Mouse (Mus musculus): ENCODE results near the gene Wdr83os. TPM values are rescaled to one million over a fixed set of nuclear protein-coding genes. Genes with fewer than 3 reads are reported as not detected.
"Not testable (repeated sequence)": the region's sequence is repeated elsewhere in the genome, so short reads cannot be mapped to it uniquely, and the experiment has no call there.

The Wdr83os gene
- polyA plus RNA-seq, 1 experiment: not detected

DNA sequence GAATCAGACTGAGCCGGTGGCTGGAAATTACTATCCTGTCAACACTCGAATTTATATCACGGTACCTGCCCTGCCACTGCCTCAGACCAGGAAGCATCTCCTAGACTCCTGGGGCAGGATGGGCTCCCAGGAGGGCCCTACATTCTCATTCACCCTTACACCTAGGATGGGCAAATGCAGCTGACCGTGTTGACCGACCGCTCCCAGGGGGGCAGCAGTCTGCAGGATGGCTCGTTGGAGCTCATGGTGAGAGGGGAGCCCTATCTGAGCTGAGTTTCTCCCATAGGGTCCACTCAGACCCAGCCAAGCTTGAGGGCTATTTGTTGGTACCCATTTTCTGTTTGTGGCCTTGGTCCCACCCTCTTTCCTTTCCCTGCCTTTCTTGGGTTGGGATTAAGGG lies 15.0 kb downstream of the Wdr83os start:
- TF ChIP-seq CTCF (IDR thresholded peaks at IDR 0.05; ENCODE audit: insufficient read depth, low read depth, low read length) (no peak), POLR2A (IDR thresholded peaks at IDR 0.05; ENCODE audit: insufficient read depth, low read depth, low read length) (no peak)
- 90% methylated on average over 7 of the region's 7 CpGs for WGBS

DNA sequence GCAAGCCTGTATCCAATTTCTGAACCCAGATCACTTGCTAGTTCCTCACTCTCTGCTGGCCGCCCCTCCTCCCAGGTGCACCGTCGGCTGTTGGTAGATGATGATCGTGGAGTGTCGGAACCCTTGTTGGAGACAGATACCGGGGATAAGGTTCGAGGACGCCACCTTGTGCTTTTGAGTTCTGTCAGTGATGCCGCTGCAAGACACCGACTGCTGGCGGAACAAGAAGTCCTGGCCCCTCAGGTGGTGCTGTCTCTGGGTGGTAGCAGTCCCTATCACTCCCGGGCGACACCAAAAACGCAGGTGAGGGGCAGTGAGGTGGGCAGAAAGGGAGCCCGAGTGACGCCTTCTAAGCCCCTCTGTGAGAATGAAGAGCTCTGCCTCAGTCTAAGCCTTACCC lies 15.7 kb downstream of the Wdr83os start:
- 95% methylated on average over 16 of the region's 16 CpGs for WGBS
- no peak for TF ChIP-seq POLR2A (IDR thresholded peaks at IDR 0.05; ENCODE audit: insufficient read depth, low read depth, low read length)
- Histone ChIP-seq H3K4me3 (ENCODE audit: insufficient read depth, low read depth, low read length) (no peak overlapping the region), H3K4me1 (ENCODE audit: control insufficient read depth, insufficient read depth, low read length) (no peaks in the 10 kb centered on the region), H3K27ac (ENCODE audit: insufficient read depth, low read depth, low read length) (no peak overlapping the region)

More for the DNA sequence above, 15.0 kb downstream of the Wdr83os start:
- no peak overlapping the region for H3K4me3 ChIP-seq (ENCODE audit: insufficient read depth, low read depth, low read length)
- no peaks in the 10 kb centered on the region for H3K4me1 ChIP-seq (ENCODE audit: control insufficient read depth, insufficient read depth, low read length)
- H3K27ac ChIP-seq (ENCODE audit: insufficient read depth, low read depth, low read length): no peak overlapping the region

DNA sequence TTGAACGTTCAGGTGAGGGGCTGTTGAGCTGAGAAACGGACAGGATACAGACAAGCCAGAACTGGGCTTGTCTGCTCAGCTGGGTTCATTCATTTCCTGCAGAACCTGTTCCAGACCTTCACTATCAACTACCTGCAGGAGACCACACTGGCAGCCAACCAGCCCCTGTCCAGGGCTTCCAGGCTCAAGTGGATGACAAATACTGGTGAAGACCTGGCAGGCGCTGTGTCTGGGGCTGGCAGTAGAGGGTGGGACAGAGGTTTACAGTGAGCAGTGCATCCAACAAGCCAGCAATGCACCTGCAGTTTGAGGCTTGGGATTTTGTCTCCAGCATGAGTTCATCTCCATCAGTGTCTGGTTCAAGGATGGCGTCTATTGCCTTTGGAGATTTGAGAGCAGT lies 16.3 kb downstream of the Wdr83os start:
- TF ChIP-seq CTCF (IDR thresholded peaks at IDR 0.05; ENCODE audit: insufficient read depth, low read depth, low read length) (no peak), POLR2A (IDR thresholded peaks at IDR 0.05; ENCODE audit: insufficient read depth, low read depth, low read length) (no peak)
- H3K4me3 ChIP-seq (ENCODE audit: insufficient read depth, low read depth, low read length): no peak overlapping the region
- WGBS: 94% methylated on average over 4 of the region's 4 CpGs
- no peaks in the 10 kb centered on the region for H3K4me1 ChIP-seq (ENCODE audit: control insufficient read depth, insufficient read depth, low read length)
- H3K27ac ChIP-seq (ENCODE audit: insufficient read depth, low read depth, low read length): no peak overlapping the region

DNA sequence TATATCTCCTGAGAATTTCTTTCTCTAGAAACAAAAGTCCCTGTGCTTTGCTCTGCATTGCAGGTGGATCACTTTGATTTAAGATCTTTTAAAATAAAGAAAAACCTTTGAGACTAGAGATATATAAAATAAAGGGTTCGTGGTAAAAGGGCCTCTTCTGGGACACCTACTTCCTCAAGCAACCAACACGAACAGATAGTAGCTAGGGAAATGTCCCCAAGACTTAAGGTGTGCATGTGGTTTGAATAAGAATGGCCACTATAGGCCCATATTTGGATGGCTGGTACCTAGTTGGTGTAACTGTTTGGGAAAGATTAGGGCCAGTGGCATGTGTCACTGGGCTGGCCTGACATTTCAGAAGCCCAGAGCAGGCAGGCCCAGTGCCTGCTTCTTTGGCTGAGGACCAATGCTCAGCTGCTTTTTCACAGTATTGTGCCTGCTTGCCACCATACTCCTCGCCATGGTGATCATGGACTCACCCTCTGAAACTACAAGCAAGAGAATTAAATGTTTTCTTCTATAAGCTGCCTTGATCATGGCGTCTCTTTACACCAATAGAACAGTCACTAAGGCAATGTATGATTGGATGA lies 19.6 kb downstream of the Wdr83os start:
- 85% methylated on average over 4 of the region's 4 CpGs for WGBS
- Histone ChIP-seq H3K4me3 (ENCODE audit: insufficient read depth, low read depth, low read length) (no peak overlapping the region), H3K4me1 (ENCODE audit: control insufficient read depth, insufficient read depth, low read length) (no peaks in the 10 kb centered on the region), H3K27ac (ENCODE audit: insufficient read depth, low read depth, low read length) (no peak overlapping the region)
- no peak for TF ChIP-seq POLR2A (IDR thresholded peaks at IDR 0.05; ENCODE audit: insufficient read depth, low read depth, low read length)
- no peak for TF ChIP-seq CTCF (IDR thresholded peaks at IDR 0.05; ENCODE audit: insufficient read depth, low read depth, low read length)

DNA sequence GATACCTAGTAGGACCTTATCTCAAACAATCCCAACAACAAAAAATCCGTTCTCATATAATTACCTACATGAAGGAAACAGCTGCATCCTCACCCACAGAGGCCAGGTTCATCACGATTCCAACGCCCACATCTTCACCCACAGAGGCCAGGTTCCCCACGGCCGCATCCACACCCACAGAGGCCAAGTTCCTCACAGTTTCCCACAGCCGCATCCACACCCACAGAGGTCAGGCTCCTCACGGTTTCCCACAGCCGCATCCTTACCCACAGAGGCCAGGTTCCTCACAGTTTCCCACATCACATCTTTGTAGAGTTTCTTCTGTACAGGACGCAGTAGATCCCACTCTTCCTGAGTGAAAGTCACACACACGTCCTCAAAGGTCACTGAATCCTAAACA lies 32.7 kb downstream of the Wdr83os start:
- Histone ChIP-seq H3K4me1 (ENCODE audit: control insufficient read depth, insufficient read depth, low read length) (no peaks in the 10 kb centered on the region; the same call in 1 of the 2 replicates), H3K27ac (ENCODE audit: insufficient read depth, low read depth, low read length) (no peak overlapping the region), H3K4me3 (ENCODE audit: insufficient read depth, low read depth, low read length) (no peak overlapping the region)
- TF ChIP-seq CTCF (IDR thresholded peaks at IDR 0.05; ENCODE audit: insufficient read depth, low read depth, low read length) (no peak), POLR2A (IDR thresholded peaks at IDR 0.05; ENCODE audit: insufficient read depth, low read depth, low read length) (no peak)
- 94% methylated on average over 10 of the region's 10 CpGs for WGBS

DNA sequence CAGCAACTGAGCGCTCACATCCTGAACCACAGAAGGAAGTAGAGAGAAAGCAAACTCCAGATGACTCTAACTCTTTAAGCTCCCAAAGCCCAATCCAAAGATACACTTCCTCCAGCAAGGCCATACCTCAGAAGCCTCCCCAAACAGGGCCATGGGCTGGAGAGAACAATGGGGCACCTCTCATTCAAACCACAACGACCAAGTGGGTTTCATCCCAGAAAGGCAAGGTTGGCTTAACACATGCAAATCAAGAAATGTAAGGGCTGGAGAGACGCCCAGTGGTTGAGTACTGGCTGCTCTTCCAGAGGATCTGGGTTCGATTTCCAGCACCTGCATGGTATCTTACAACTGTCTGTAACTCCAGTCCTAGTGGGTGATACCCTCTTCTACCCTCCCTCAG lies 35.0 kb downstream of the Wdr83os start:
- no peaks in the 10 kb centered on the region; the same call in 1 of the 2 replicates for H3K4me1 ChIP-seq (ENCODE audit: control insufficient read depth, insufficient read depth, low read length)
- no peak overlapping the region for H3K27ac ChIP-seq (ENCODE audit: insufficient read depth, low read depth, low read length)
- TF ChIP-seq POLR2A (IDR thresholded peaks at IDR 0.05; ENCODE audit: insufficient read depth, low read depth, low read length): no peak
- no peak for TF ChIP-seq CTCF (IDR thresholded peaks at IDR 0.05; ENCODE audit: insufficient read depth, low read depth, low read length)
- WGBS: 77% methylated on average over 4 of the region's 4 CpGs
- no peak overlapping the region for H3K4me3 ChIP-seq (ENCODE audit: insufficient read depth, low read depth, low read length)

DNA sequence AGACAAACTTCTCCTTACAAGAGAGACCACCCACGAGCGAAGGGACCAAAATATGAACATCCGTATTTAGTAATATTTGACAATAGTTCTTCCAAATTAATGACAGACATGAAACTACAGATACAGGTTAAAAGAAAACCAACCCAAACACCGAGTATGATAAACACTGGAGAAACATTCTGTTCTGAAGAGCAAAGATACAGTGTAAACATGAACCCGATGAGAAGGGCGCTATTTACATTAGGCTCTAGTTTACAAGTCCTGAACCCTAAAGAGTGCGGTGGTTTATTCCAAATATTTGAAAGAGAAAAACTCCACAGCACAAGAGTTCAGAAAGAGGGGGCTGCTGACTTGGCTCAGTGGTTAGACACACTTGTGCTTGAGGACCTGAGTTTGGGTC lies 36.4 kb downstream of the Wdr83os start:
- Histone ChIP-seq H3K4me1 (ENCODE audit: control insufficient read depth, insufficient read depth, low read length) (no peaks in the 10 kb centered on the region; the same call in 1 of the 2 replicates), H3K4me3 (ENCODE audit: insufficient read depth, low read depth, low read length) (no peak overlapping the region), H3K27ac (ENCODE audit: insufficient read depth, low read depth, low read length) (no peak overlapping the region)
- TF ChIP-seq CTCF (IDR thresholded peaks at IDR 0.05; ENCODE audit: insufficient read depth, low read depth, low read length) (no peak), POLR2A (IDR thresholded peaks at IDR 0.05; ENCODE audit: insufficient read depth, low read depth, low read length) (no peak)
- 94% methylated on average over 7 of the region's 7 CpGs for WGBS

DNA sequence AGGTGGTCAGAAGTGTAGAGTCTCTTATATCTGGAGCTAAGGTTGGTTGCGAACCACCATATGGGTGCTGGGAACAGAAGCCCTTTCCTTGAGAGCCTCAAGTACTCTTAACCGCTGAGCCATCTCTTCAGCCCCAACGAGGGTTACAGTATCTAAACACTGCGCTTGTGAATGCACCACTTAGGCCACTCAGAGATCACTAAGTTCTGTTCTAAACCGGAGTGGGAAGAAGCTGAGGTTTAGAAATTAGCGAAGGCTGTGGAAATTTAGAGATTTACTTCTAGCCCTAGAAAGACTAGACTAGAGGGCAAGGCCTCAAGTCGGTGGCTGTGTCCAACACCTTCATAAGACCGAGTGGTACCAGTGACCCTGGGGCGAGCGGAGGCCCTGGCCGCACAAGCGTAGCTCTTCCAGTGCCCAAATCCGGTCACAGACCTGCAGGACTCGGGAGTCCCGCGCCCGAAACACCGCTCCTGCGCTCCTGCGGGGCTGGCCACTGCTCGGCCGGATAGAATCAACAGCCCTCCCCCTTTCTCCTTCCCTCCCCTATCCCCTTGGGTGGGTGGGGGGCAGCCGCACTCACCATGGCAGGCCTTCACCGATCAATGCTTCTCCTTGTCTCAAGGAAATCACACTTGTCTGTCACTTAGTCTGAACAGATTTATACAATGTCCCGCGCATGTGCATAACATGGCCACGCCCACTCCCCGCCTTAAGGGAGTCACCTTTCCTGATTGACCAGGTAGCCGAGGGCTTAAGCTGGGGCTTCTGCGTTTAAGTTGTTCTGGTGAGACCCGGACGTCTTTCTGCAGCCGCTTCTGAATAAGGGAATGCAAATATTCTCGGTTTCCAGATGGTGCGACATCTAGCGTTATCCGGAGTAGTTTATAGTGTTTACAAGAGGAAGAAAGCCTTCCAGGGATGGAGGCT lies 38.8 kb downstream of the Wdr83os start:
- Histone ChIP-seq H3K4me1 (ENCODE audit: control insufficient read depth, insufficient read depth, low read length) (no peaks in the 10 kb centered on the region; the same call in 1 of the 2 replicates), H3K4me3 (ENCODE audit: insufficient read depth, low read depth, low read length) (peak overlapping the region; percentile 59), H3K27ac (ENCODE audit: insufficient read depth, low read depth, low read length) (no peak overlapping the region)
- 6% methylated on average over 37 of the region's 37 CpGs for WGBS
- TF ChIP-seq POLR2A (IDR thresholded peaks at IDR 0.05; ENCODE audit: insufficient read depth, low read depth, low read length) (no peak), CTCF (IDR thresholded peaks at IDR 0.05; ENCODE audit: insufficient read depth, low read depth, low read length) (no peak)

DNA sequence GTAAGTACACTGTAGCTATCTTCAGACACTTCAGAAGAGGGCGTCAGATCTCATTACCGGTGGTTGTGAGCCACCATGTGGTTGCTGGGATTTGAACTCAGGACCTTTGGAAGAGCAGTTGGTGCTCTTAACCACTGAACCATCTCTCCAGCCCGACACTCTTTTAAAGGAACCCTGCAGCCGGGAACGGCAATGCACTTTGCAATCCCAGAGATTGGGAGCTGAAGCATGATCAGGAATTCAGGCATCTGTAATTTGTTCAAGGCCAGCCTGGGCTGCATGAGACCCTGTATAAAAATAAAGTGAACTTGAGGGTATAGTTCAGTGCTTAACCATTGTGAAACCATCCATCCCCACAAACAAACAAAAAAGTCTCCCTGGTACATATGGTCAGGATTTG lies 39.7 kb downstream of the Wdr83os start:
- not testable (repeated sequence) for H3K4me1 ChIP-seq (ENCODE audit: control insufficient read depth, insufficient read depth, low read length); H3K27ac ChIP-seq (ENCODE audit: insufficient read depth, low read depth, low read length); H3K4me3 ChIP-seq (ENCODE audit: insufficient read depth, low read depth, low read length)
- 74% methylated on average over 5 of the region's 5 CpGs for WGBS

Data from olfactory bulb, adult 2 months (tissue).